Mouse (Mus musculus): ENCODE measurements around the gene Copb1.

The Copb1 gene

DNA sequence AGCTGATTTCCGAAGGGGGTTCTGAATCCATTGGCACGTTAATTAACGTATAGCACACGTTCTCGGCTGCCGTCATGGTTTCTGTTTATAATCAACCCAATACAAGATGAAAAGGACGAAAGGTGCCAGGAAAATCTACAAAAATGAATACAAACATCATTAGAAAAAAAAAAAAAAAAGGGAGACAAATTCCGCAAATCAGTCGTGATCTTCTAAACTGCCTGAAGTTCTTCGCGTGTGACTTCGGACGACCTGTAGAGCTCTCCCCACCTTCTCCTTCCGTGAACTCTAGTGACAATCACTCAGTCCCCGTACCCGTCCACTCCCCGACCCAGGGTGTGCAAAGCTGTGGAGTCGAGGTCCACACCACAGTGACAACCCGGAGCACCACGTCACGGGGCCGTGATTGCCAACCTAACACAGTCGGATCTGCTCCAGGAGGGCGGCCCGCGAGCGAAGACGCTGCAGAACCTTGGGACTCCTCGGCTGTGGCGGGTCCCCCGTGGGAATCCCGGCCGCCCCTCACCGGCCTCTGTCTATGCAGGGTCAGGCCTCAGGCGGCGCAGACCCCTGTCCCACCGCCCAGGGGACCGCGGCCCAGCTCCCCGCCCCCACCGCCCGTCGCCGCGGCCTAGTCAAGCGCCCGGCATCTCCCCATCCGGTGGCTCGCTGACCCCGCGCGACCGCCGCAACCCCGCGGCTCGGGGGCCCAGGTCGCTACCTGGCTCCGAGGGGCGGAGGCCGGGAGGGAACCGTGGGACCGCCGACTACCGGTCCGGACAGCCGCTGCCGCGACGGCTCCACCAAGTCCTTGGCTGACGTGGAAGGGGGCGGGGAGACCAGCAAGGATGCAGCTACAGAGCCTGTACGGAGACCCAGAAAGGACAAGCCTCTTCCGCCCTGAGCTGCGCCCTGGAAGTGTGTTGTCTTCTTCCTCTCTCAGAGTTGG lies at the start of gene Copb1:
TSS of gene Copb1 (minus strand) at position 827 of the 949 bp plus-strand sequence.
- DNase-seq = peak; percentile 94 to 96

DNA sequence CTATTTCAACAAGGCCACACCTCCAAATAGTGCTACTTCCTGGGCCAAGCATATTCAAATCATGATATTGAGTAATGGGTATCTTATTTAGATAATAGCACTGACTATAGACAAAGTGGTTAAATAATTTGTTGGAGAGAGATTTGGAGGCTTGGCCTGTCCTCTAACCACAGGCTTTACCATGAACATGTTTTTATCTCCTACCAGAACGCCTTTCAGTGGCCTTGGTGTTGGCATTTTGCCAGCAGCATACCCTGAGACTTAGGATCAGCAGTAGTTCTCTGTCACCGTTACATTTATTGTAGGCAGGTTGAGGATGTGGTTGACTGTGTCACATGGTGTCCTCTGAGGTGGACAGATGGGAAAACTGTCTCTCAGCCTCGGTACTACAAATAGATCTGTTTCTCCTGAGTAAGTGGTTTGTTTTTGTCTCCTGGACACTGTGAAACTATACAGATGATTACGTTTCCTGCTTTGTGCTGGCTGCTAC lies 46.8 kb upstream of the Copb1 start:
- no peak for DNase-seq

DNA sequence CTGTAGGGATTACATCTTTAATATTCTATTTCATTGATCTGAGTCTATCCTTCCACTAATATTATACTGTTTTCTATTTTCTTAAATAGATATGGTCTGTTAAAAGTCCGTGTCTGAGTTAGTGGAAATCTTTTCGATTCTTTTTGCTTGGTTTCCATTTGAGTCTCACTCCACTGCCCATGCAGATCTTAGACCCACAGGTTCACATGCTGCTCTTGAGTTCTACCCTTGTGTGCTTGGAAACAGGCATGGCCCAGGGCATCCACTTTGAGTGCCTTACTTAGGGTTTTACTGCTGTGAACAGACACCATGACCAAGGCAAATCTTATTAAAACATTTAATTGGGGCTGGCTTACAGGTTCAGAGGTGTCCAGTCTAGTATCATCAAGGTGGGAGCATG lies 46.3 kb upstream of the Copb1 start:
- no peak for DNase-seq

DNA sequence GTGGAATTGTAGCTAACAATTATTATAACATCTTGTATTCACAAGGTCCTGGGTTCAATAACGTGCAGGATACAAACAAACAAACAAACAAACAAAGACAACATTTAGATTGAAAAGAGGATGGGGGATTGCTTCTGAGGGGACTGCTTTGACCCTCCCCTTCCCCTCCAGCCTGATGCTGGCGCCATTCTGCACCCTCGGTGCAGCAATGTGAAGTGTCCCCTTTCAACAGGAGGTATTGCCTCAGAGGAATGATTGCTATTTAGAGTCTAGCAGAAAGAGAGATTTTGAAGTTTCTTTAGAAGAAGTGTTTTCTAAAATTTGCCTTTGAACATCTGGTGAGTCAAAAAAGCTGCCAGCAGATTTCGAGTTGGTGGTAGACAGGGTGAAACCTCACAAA lies 44.7 kb upstream of the Copb1 start:
- DNase-seq = no peak

DNA sequence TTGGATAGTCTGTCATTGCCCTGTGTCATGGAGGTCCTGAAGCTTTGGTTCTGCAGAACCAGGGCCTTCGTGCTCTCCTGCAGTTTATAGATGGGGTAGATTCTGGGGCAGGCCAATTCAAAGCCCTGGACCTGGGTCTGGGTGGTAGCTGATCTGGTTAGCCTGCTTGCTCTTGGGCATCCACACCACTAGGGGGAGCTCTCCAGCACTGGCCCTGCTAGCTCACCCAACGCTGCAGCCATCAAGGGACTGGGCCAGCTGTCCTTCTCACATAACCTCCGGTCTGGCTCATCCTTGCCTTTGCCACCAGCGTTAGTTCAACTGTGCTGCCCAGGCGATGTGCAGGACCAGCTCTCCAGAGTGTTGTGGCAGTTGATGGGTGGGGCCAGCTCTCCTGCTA lies 40.2 kb upstream of the Copb1 start:
- DNase-seq = no peak

DNA sequence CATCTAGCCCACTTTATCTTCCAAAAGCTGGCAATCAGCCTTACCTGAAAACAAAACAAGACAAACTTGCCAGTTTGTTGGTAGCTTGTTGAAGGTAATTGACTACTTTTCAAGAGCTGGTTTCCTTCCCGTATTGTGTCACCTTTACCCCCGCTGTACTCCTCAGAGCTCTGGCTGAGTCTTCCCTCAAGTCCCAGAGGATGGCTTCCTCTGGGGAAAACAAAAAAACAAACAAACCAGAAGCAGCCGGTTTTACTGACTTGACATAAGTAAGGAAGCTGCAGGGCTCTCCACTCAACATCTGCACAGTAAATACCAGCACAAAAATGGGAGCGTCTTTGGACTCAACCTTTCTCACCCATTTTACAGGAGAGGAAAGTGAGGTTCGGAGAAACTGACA lies 39.4 kb upstream of the Copb1 start:
- DNase-seq = no peak

DNA sequence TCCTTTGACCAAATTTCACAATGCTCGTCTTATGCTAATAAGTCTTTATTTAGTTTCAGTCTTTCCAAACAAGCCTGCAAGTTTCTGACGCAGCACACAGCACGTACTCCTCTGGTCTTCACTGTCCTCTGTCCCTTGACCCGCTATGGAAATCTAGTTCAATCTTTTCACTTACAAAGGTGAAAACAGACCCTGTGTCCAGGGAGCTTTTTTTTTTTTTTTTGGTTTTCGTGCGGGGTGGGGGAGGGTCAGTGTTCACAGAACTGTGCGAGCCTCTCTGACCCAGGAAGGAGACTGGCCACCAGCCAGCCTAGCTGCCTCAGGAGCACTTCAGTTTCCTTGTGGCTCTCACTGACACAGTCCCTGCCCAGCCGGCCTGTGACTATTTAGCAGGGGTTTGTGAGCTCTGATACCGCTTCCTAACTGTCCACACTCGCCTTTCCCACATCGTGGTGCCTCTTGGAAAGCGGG lies 38.0 kb upstream of the Copb1 start:
- peak; percentile 88 to 92 for DNase-seq

DNA sequence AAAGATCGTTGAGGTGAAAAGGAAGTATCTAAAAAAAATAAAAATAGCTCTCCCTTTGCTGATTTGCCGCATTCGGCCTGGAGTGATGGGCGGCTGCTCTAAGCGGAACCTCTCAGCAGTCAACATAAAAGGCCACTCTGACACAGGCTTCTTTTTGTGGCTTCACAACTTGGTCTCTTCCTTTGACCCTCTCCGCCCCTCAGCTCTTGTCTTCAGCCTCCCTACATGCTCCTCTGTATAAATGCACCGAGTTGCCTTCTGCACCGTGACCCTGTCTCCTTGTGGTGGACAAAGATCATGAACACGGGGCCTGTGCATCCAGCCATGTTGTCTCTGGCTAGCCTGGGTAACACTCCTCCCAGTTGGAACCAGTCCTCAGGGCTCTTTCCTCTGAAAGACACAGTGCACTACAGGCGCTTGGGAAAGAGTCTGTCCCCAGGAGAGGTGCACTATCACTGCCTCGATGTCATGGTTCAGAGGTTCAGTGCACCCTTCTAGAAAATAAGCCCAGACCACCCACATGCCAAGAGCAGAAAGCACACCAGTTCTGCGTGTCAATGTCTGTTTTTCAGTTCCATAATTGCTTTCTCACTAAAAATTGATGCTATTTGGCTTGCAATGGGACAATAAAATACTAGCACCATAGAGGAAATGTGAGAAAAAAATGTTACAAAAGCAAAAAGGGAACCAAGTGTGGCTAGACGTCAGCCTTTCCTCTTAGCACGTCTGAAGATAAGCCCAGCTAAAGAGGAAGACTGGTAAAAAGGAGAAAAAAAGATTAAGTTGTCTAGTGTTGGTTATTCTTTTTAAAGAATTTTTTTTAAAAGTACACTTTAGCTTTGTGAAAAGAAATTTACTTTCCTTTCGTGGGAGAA lies 37.2 kb upstream of the Copb1 start:
- DNase-seq = no peak

DNA sequence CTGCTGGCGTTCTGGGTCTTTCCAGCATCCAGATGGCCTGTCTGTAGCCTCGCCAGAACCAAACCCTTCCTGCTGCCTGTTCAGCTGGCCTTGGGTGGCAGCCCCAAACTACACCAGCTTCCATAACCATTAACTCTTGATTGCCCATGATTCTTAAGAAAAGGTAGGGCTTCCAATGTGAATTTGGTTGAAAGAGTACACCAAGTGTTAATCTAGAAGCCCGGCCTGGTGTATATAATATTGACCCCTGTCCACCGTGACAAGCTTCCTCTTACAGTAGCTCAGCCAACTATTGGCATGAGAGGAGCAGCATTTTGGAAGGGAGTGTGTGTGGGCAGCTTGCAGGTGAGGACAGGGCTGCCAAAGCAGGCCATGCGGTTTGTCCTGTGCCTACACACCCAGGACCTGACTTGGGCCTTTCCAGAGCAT lies 35.6 kb upstream of the Copb1 start:
- DNase-seq = no peak

DNA sequence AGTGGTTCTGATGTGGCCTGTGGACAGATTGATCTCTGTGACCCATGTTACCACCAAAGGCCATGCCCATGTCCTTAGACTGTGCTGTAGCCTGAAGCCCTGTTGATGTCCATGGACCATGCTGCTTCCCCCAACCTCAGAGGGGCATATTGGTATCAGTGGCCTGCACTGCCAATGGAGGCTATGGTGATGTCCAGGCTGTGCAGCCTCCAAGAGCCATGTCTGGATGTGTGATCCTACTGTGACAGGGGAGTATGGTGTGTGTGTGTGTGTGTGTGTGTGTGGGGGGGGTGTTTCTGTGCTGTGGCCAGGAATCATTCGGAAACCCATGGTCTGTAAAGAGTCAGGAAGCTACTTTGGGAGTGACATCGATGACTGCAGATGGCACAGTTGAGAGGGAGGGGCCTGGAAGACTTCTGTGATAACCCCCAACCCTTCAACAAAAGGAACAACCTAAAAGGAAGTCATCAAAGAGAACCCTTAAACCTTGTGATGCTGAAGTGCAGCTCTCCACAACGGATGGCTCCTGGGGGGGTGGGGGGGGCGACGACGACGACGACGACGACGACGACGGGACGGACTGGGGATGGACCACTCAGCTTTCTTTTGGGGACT lies 29.9 kb upstream of the Copb1 start:
- DNase-seq = no peak

DNA sequence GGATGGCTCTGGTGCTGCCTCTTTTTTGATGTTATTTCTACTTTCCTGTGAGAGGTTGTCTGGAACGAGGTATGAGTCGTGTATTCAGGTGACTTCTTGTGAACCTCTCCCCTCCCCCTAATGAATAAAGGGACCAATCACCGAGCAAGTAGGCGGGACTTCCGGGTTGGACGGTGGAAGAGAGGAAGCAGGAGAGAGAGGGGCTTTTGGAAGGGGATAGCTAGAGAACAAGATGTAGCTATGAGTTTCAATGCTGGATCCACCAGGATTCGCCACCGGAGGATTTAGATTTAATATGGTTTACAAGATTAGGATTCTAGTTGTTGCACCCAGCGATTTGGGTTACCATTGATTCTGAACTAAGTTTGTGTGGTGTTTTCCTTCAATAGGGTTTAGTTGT lies 28.5 kb upstream of the Copb1 start:
- no peak for DNase-seq

DNA sequence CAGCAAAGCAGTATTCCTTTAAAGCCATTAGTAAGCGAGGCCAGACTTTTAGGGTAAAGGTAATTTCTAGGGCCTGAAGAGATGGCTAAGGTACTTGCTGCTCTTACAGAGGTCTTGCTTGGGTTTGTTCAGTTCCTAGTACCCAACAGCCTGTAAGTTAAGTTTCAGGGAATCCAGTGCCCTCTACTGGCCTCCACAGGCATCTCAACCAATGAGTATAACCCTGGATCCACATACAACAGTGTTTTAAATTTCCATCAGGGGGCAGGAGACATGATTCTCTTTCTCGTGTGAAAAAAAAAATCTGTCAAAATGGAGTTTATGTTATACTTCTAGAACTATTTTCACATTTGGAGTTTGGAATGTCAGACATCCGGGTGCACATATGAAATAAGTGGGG lies 27.2 kb upstream of the Copb1 start:
- peak in 1 of 2 experiments; percentile 54 for DNase-seq

DNA sequence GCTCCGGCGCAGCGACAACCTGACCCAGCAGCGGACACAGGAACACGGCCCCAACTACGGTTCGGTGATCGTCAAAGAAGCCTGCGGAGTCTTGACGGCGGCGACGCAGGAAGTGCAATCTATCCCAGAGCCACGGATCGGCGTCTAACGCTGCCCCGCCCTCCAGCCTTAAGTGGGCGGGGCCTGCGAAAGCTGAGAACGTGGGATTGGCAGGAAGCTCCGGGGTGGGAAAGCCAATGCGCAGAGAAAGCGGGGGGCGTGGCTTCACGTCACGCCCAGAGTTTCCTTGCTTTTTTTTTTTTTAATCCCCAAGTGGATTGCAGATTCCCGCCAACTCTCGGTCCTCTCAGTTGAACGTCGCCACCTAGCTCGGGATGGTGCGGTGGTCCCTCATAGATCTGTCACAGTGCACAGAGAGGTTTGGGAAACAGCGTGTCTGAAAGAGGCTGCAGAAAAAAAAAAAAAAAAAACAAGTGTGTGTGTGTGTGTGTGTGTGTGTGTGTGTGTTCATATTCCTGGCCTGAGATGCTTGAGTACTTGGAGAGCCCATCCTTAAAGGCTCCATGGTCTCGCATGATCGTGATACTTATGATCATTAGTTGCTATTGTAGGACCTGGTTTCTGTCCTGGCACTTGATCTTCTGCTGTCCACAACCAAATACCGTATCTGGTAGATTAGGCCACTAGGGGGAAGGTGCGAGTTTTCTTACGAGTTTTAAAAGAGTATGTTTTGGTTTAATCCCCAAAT lies 21.7 kb upstream of the Copb1 start, which contains the start of gene Psma1:
TSS of gene Psma1 (minus strand) at position 114 of the 748 bp plus-strand sequence.
- DNase-seq = peak; percentile 95 to 96

DNA sequence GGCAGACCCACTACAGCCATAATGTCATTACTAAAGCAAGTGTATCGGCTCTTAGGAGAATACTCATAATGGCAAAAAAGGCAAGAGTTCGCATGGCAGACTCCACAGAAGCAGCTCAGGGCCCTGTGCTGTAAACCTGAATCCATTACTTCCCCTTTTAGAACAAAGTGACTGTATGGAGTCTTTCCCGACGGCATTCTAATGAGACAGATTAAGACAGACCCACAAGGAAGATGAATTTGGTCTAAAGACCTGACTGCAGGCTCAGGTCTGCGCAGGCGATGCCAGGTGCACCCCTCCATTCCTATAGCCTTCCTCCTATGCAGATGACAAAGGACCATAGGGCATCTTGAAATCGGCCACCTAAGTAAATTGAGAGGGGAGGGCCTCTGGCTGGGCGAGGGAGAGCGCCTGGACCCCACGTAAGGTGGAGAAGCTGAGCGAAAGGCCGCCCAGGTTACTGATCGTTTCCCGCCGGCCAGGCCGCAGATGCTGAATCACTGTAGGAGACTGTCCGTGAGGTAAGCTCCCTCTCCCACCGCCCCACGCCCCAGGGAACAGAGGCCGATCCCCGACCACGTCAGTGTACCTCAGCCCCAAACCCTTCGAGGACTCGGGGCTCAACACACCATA lies 21.0 kb upstream of the Copb1 start:
- no peak for DNase-seq

DNA sequence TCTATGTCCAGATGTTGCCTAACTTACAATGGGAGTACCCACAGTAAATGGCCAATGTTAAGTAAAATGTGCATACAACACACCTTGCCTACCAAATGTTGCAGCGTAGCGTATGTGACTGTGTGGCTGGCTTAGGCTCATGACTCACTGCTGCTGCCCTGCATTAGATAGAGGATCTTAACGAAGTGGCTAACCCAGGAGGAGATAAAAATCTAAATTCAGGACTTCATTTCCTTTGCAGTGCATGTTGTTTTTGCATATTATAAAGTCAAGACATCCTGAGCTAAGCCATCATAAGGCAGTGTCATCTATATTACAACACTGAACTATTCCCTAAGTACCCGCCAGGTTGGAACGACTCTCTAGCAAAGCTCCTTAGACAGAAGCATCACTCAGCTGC lies 13.9 kb upstream of the Copb1 start:
- no peak for DNase-seq

DNA sequence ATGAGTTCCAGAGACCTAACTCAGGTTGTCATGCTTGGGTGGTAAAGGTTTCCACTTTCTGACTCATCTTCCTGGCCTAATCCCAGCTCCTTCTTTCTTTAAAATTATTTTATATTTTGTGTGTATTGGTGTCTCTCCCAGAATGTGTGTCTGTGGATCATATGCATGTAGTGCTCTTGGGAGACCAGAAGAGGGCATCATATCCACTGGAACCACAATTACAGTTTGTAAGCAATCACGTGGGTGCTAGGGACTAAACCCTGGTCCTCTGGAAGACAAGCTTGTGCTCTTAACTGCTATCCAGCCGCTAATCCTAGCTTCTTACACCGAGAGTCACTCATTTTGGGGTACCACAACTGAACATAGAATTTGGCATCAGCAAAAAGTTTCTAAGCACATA lies 2.8 kb downstream of the Copb1 start:
- DNase-seq = no peak

DNA sequence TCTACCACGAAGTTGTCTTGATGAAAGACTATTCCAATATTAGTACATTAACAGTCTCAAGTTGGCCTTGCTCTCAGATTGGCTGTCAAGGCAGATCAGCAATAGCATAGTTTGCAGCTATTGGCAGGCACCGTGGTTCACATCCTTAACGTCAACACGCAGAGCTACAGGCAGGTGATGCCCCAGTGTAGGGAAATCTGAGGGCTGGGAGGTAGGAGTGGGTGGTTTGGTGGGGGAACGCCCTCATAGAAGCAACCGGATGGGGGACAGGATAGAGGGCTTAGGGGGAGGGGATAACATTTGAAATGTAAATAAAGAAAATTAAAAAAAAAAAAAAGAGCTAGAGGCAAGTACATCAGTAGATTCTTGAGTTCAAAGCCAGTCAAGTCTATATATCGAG lies 20.5 kb downstream of the Copb1 start:
- DNase-seq = no peak

DNA sequence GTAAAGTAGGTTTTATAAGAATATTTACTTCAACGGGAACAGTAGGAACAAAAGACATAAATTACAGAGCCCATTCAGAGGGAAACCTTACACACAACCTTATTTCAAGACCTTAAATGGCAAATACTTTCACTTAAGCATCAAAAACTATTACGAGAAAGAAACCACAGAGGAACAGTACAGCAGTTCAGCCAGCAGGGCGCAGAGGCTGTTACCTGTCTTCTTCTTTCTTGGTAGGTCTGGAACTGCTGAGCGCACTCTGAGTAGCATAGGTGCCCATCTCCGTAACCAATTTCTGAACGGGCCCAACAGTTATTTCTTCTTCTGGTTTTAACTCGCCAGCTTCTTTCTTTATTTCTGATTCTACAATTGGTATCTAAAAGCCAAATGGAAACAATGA lies 21.5 kb downstream of the Copb1 start:
- no peak for DNase-seq

DNA sequence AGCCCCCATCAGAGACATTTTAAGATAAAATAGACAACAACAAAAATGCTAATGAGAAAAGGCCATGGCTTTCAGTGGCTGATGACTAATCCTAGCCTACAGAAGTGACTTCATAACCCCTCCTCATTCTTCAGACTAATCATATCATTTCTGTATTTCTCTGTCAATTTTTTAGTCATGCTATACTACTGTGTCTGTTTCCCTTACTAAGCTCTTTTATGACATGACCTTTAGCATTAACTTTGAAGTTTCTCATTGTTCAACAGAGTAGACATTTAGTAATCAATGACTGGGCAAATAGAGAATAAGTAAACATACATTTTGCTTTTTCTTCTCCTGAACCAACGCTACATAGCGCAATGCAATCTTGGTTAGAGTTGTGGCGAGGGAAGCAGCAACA lies 22.7 kb downstream of the Copb1 start:
- no peak for DNase-seq

DNA sequence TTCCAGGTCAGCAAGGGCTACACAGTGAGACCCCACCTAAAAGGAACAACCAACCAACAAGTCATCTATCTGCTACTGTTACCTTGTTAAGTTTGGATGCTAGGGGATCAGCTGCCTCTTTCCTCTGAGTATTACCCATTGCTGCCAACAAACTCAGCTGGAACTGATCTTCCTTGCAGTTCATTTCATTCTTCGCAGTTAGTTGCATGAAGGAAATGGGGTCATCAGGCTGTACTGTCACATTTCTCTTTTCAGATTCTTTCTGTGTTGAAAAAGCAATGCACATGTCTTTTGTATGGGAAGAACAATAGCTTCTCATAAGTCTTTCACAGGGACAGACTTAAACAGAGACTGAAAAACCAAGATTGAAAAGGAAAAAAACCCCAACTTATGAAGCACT lies 28.0 kb downstream of the Copb1 start:
- peak in 1 of 2 experiments; percentile 27 for DNase-seq

DNA sequence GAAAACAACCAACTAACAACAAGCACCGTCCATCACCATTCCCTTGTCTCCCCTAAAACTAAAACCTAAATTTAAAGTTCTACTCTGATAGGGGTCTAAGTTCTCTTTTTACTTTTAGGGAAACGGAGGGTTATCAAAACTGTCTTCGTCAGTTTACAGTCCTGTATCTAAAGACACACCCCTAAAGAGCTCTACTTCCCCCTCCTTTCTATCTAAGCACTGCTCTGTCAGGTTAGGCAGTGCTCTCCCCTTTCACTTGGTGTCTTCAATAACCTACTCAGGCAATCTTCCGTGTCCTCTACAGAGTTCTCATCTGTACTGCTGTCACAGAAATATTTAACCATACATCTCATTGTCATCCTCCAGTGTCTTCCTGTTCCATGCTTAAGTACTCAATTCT lies 34.1 kb downstream of the Copb1 start:
- no peak for DNase-seq

DNA sequence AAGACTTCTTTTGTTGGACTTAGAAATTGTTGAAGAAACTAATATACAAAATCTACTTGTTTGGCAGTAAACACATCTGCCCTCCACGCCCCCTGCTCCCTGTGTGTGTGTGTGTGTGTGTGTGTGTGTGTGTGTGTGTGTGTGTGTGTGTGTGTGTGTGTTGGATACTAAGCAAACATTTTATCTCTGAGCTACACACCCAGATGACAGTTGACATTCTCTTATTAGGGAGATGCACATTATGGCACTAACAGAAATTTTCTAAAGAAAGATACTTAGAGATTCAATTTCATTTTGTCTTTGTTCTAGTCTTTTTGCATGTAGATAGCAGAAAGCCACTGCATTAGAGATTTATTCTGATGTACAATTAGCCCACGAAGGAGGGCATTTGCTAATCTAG lies 37.6 kb downstream of the Copb1 start:
- DNase-seq = no peak

Measured in lung, adult 18-20 months (tissue).